11 mouse cellular contexts compared by ENCODE assay signal in the genomic region with DNA sequence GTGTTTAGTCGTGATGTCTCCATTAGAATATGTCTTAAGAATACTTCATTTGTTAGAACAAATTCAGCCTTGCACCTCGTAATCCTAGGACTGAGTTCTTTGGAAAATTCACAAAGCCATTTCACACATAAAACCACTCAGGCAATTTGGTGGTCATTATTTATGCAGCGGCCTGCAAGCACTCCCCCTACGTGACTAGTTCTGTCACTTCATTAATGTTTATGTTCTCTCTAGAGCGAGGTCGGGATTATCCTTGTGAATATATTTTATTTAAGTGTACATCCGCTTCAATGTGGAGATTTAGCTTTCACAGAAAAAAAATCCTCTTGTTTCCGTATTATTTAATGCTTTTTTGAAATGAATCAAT.
DNase-seq lines count a peak whose midpoint lies in the region; ATAC-seq and TF ChIP-seq lines count a peak whose summit lies in the region.
"Had no signal": no experiment of that assay in that cellular context is flagged by ENCODE, and none has a peak within 500 bp of the region (broad histone marks: within the 10 kb centered on the region; RNA-seq: fewer than 3 reads in every experiment).

No protein-coding gene starts in this region.

- no peaks in the 10 kb centered on the region for H3K27me3 ChIP-seq in kidney, postnatal 0 days (ENCODE audit: insufficient read depth, low read length)
- no peaks in the 10 kb centered on the region for H3K27me3 ChIP-seq in hindbrain, embryonic 14.5 days (ENCODE audit: control insufficient read depth, insufficient read depth, low read length)
- no peaks in the 10 kb centered on the region for H3K27me3 ChIP-seq in intestine, embryonic 15.5 days (replicated peaks)
- no peaks in the 10 kb centered on the region for H3K27me3 ChIP-seq in midbrain, postnatal 0 days (ENCODE audit: insufficient read depth, low read length)

- peak overlapping the region; percentile 16; the same call in 1 of the 2 replicates for H3K4me2 ChIP-seq in kidney, postnatal 0 days (ENCODE audit: low read length)
- no peak overlapping the region for H3K4me2 ChIP-seq in hindbrain, embryonic 14.5 days (replicated peaks)
- 0 out of 2 replicates have a peak overlapping the region, but pooled peaks have one; percentile 7 for H3K4me2 ChIP-seq in intestine, embryonic 15.5 days (replicated peaks)
- H3K4me2 ChIP-seq in midbrain, postnatal 0 days (ENCODE audit: low read depth, low read length, poor library complexity, severe bottlenecking), result no peak overlapping the region

- no peaks in the 10 kb centered on the region for H3K9me3 ChIP-seq in kidney, postnatal 0 days (replicated peaks; ENCODE audit: low read length)
- H3K9me3 ChIP-seq in hindbrain, embryonic 14.5 days (ENCODE audit: control insufficient read depth, low read length), result no peaks in the 10 kb centered on the region
- no peaks in the 10 kb centered on the region for H3K9me3 ChIP-seq in intestine, embryonic 15.5 days
- no peaks in the 10 kb centered on the region for H3K9me3 ChIP-seq in midbrain, postnatal 0 days (ENCODE audit: low read length)

- peak overlapping the region; percentile 81 for H3K27ac ChIP-seq in kidney, postnatal 0 days
- peak overlapping the region; percentile 68 for H3K27ac ChIP-seq in hindbrain, embryonic 14.5 days
- H3K27ac ChIP-seq in intestine, embryonic 15.5 days, result peak overlapping the region; percentile 86
- no peak overlapping the region for H3K27ac ChIP-seq in midbrain, postnatal 0 days (ENCODE audit: low read depth, low read length)

- H3K4me1 ChIP-seq in kidney, postnatal 0 days (replicated peaks; ENCODE audit: insufficient read depth, low read length), result no peaks in the 10 kb centered on the region; the same call in 1 of the 2 replicates
- peaks cover 20% of the 10 kb centered on the region for H3K4me1 ChIP-seq in hindbrain, embryonic 14.5 days (replicated peaks; ENCODE audit: control insufficient read depth, insufficient read depth, low read length)
- no peaks in the 10 kb centered on the region for H3K4me1 ChIP-seq in intestine, embryonic 15.5 days (replicated peaks)
- H3K4me1 ChIP-seq in midbrain, postnatal 0 days (ENCODE audit: insufficient read depth, low read length), result no peaks in the 10 kb centered on the region; the same call in 1 of the 2 replicates

- peak; percentile 68 for DNase-seq in kidney, postnatal 0 days (ENCODE audit: low spot score)
- no peak for DNase-seq in kidney, postnatal 36 days
- DNase-seq in hindbrain, embryonic 14.5 days (ENCODE audit: low spot score), result no peak
- no peak for DNase-seq in midbrain, postnatal 0 days (ENCODE audit: low spot score)
- no peak for DNase-seq in yolk sac, embryonic 10.5 days (ENCODE audit: low spot score)
- DNase-seq: cerebellum, postnatal 36 days; spleen, adult 18-20 months; thymus, postnatal 14 days had no signal

- no peaks in the 10 kb centered on the region for H3K36me3 ChIP-seq in kidney, postnatal 0 days (ENCODE audit: insufficient read depth, low read length)
- H3K36me3 ChIP-seq in hindbrain, embryonic 14.5 days (replicated peaks; ENCODE audit: control insufficient read depth, insufficient read depth), result no peaks in the 10 kb centered on the region
- H3K36me3 ChIP-seq in intestine, embryonic 15.5 days, result no peaks in the 10 kb centered on the region
- H3K36me3 ChIP-seq in midbrain, postnatal 0 days (ENCODE audit: insufficient read depth, low read length), result no peaks in the 10 kb centered on the region

- H3K4me3 ChIP-seq in kidney, postnatal 0 days (replicated peaks; ENCODE audit: low read depth, low read length), result no peak overlapping the region
- no peak overlapping the region for H3K4me3 ChIP-seq in hindbrain, embryonic 14.5 days (replicated peaks; ENCODE audit: low read length)
- H3K4me3 ChIP-seq in intestine, embryonic 15.5 days (replicated peaks), result no peak overlapping the region
- H3K4me3 ChIP-seq in midbrain, postnatal 0 days (ENCODE audit: low read depth, low read length), result no peak overlapping the region

- no peak for TF ChIP-seq CTCF in kidney, postnatal 0 days (IDR thresholded peaks at IDR 0.05; ENCODE audit: low read depth)
- TF ChIP-seq CTCF in midbrain, postnatal 0 days (IDR thresholded peaks at IDR 0.05), result 0 out of 2 replicates have a peak, but pooled peaks have one; percentile 2

- WGBS in kidney, postnatal 0 days, result 32% methylated on average over 8 of the region's 8 CpGs
- WGBS in hindbrain, embryonic 14.5 days, result 38% methylated on average over 8 of the region's 8 CpGs
- 46% methylated on average over 8 of the region's 8 CpGs for WGBS in intestine, embryonic 15.5 days
- WGBS in midbrain, postnatal 0 days, result 28% methylated on average over 8 of the region's 8 CpGs

- H3K9ac ChIP-seq in kidney, postnatal 0 days (ENCODE audit: low read depth, low read length), result no peak overlapping the region
- H3K9ac ChIP-seq in hindbrain, embryonic 14.5 days, result no peak overlapping the region
- no peak overlapping the region for H3K9ac ChIP-seq in intestine, embryonic 15.5 days
- no peak overlapping the region for H3K9ac ChIP-seq in midbrain, postnatal 0 days (replicated peaks; ENCODE audit: low read length, poor library complexity, severe bottlenecking)

- ATAC-seq in kidney, postnatal 0 days (replicated peaks; ENCODE audit: low FRiP score, low read depth), result no peak
- ATAC-seq in hindbrain, embryonic 14.5 days (ENCODE audit: low FRiP score), result no peak
- ATAC-seq in intestine, embryonic 15.5 days, result no peak
- ATAC-seq in midbrain, postnatal 0 days (ENCODE audit: low FRiP score), result no peak
- no peak for ATAC-seq in erythroblast, adult 5-6 weeks (replicated peaks; ENCODE audit: low FRiP score, poor library complexity, severe bottlenecking)
- no peak for ATAC-seq in megakaryocyte, adult 5-6 weeks (ENCODE audit: poor library complexity, severe bottlenecking)

Comparison
In these comparisons a context has a peak if more than half of its experiments do, and no peak if none do; other contexts are left out.
1. H3K4me2 ChIP-seq: peak in kidney, postnatal 0 days (single experiment) and intestine, embryonic 15.5 days (single experiment); none in hindbrain, embryonic 14.5 days (single experiment) and midbrain, postnatal 0 days (single experiment).